Mouse (Mus musculus): Measurements from ENCODE around the gene As3mt.
"Not testable (repeated sequence)": the region's sequence is repeated elsewhere in the genome, so short reads cannot be mapped to it uniquely, and the experiment has no call there.

As3mt gene

GRCm38 (mm10) chr19:46697840-46698517, 9.3 kb upstream of the As3mt start:
- DNase-seq (ENCODE audit: low read depth, low spot score) = peak; percentile 23

- no peak for DNase-seq (ENCODE audit: low read depth, low spot score)
Measured at GRCm38 (mm10) chr19:46699011-46699481, 8.2 kb upstream of the As3mt start.

GRCm38 (mm10) chr19:46701156-46701555, 6.1 kb upstream of the As3mt start:
- DNase-seq (ENCODE audit: low read depth, low spot score) = no peak

- no peak for DNase-seq (ENCODE audit: low read depth, low spot score)
Measured at GRCm38 (mm10) chr19:46705779-46706495, 1.3 kb upstream of the As3mt start.

GRCm38 (mm10) chr19:46706540-46707295, 540 bp upstream of the As3mt start:
- no peak for DNase-seq (ENCODE audit: low read depth, low spot score)

GRCm38 (mm10) chr19:46710614-46711013, 3.4 kb downstream of the As3mt start:
- DNase-seq (ENCODE audit: low read depth, low spot score) = no peak

GRCm38 (mm10) chr19:46714234-46714633, 7.0 kb downstream of the As3mt start:
- DNase-seq (ENCODE audit: low read depth, low spot score) = no peak

- DNase-seq (ENCODE audit: low read depth, low spot score) = no peak
Measured at GRCm38 (mm10) chr19:46715016-46715415, 7.8 kb downstream of the As3mt start.

GRCm38 (mm10) chr19:46718150-46718549, 10.9 kb downstream of the As3mt start:
- DNase-seq (ENCODE audit: low read depth, low spot score) = no peak

- DNase-seq (ENCODE audit: low read depth, low spot score) = peak; percentile 46
Measured at GRCm38 (mm10) chr19:46724411-46724810, 17.2 kb downstream of the As3mt start.

GRCm38 (mm10) chr19:46726142-46726541, 18.9 kb downstream of the As3mt start:
- DNase-seq (ENCODE audit: low read depth, low spot score) = no peak

GRCm38 (mm10) chr19:46727140-46727736, 20.0 kb downstream of the As3mt start:
- peak; percentile 20 for DNase-seq (ENCODE audit: low read depth, low spot score)

GRCm38 (mm10) chr19:46727945-46728540, 20.8 kb downstream of the As3mt start:
- DNase-seq (ENCODE audit: low read depth, low spot score) = no peak

- DNase-seq (ENCODE audit: low read depth, low spot score) = no peak
Measured at GRCm38 (mm10) chr19:46728909-46729308, 21.7 kb downstream of the As3mt start.

- DNase-seq (ENCODE audit: low read depth, low spot score) = no peak
Measured at GRCm38 (mm10) chr19:46731351-46731750, 24.1 kb downstream of the As3mt start.

- not testable (repeated sequence) for DNase-seq (ENCODE audit: low read depth, low spot score)
Measured at GRCm38 (mm10) chr19:46732673-46733072, 25.4 kb downstream of the As3mt start.

GRCm38 (mm10) chr19:46733626-46734025, 26.4 kb downstream of the As3mt start:
- DNase-seq (ENCODE audit: low read depth, low spot score) = no peak

GRCm38 (mm10) chr19:46735241-46735640, 28.0 kb downstream of the As3mt start:
- no peak for DNase-seq (ENCODE audit: low read depth, low spot score)

- DNase-seq (ENCODE audit: low read depth, low spot score) = no peak
Measured at GRCm38 (mm10) chr19:46737106-46737505, 29.8 kb downstream of the As3mt start.

GRCm38 (mm10) chr19:46740341-46741008, 33.2 kb downstream of the As3mt start:
- peak; percentile 82 for DNase-seq (ENCODE audit: low read depth, low spot score)

- peak; percentile 56 for DNase-seq (ENCODE audit: low read depth, low spot score)
Measured at GRCm38 (mm10) chr19:46741574-46741973, 34.3 kb downstream of the As3mt start.
